ENCODE assay signal across 24 mouse cellular contexts in genomic region chr13:7357071-7357470, GRCm38 (mm10).
"Had no signal": no experiment of that assay in that cellular context is flagged by ENCODE, and none has a peak within 500 bp of the region (broad histone marks: within the 10 kb centered on the region; RNA-seq: fewer than 3 reads in every experiment).

No protein-coding gene starts in this region.

- H3K36me3 ChIP-seq: heart, embryonic 10.5 days; heart, embryonic 12.5 days; hindbrain, embryonic 10.5 days; hindbrain, embryonic 13.5 days; intestine, embryonic 15.5 days; limb, embryonic 13.5 days; limb, embryonic 15.5 days had no signal

- H3K4me1 ChIP-seq: heart, embryonic 10.5 days; heart, embryonic 12.5 days; hindbrain, embryonic 10.5 days; hindbrain, embryonic 13.5 days; intestine, embryonic 15.5 days; limb, embryonic 13.5 days; limb, embryonic 15.5 days had no signal

- H3K9ac ChIP-seq: heart, embryonic 12.5 days; hindbrain, embryonic 13.5 days; intestine, embryonic 15.5 days; limb, embryonic 13.5 days; limb, embryonic 15.5 days had no signal

- ATAC-seq: hindbrain, embryonic 16.5 days; inflammation-experienced regulatory T-cells, adult 6 months; intestine, embryonic 15.5 days; intestine, postnatal 0 days had no signal

- H3K27ac ChIP-seq: gastrocnemius, adult 2 months; heart, embryonic 10.5 days; hindbrain, embryonic 10.5 days; hindbrain, embryonic 13.5 days; intestine, embryonic 15.5 days; layer of hippocampus, adult 2 months; limb, embryonic 13.5 days; limb, embryonic 15.5 days had no signal

- DNase-seq: gastrocnemius, adult 2 months; gastrocnemius, postnatal 10 days; gastrocnemius, postnatal 25 days; heart, adult 18-20 months; heart, postnatal 10 days; heart, postnatal 4 days; kidney, adult 18-20 months; kidney, adult 8-10 months; kidney, postnatal 10 days; kidney, postnatal 25 days; kidney, postnatal 4 days; layer of hippocampus, postnatal 36 days; left cerebral cortex, postnatal 4 days had no signal

- H3K4me3 ChIP-seq: gastrocnemius, adult 2 months; heart, embryonic 10.5 days; heart, embryonic 12.5 days; hindbrain, embryonic 10.5 days; hindbrain, embryonic 13.5 days; intestine, embryonic 15.5 days; layer of hippocampus, adult 2 months; limb, embryonic 13.5 days; limb, embryonic 15.5 days had no signal

- H3K4me2 ChIP-seq: heart, embryonic 12.5 days; hindbrain, embryonic 13.5 days; intestine, embryonic 15.5 days; limb, embryonic 13.5 days; limb, embryonic 15.5 days had no signal

- H3K27me3 ChIP-seq: heart, embryonic 12.5 days; hindbrain, embryonic 13.5 days; intestine, embryonic 15.5 days; limb, embryonic 13.5 days; limb, embryonic 15.5 days had no signal

- H3K9me3 ChIP-seq: heart, embryonic 10.5 days; heart, embryonic 12.5 days; hindbrain, embryonic 10.5 days; hindbrain, embryonic 13.5 days; intestine, embryonic 15.5 days; limb, embryonic 13.5 days; limb, embryonic 15.5 days had no signal
